Comparison of ENCODE assay signal across 8 mouse cellular contexts in genomic region chr8:83740976-83741741, GRCm38 (mm10). TPM values are rescaled to one million over a fixed set of nuclear protein-coding genes. Genes with fewer than 3 reads are reported as not detected.
A peak's percentile ranks its signal among the peaks of the same experiment; 100 is the strongest.
DNase-seq lines count a peak whose midpoint lies in the region; ATAC-seq and TF ChIP-seq lines count a peak whose summit lies in the region.

TSS of gene Adgre5 (minus strand) at chr8:83741326.

- peak within 1 kb of the TSS; percentile 82 for H3K27ac ChIP-seq in embryonic facial prominence, embryonic 15.5 days (replicated peaks)
- H3K27ac ChIP-seq in heart, embryonic 14.5 days (replicated peaks in 1 of 2; ENCODE audit: control insufficient read depth in 1 of 2, insufficient read depth in 1 of 2, low read depth in 2 of 2, low read length in 2 of 2): peak within 1 kb of the TSS; percentile 20 to 82
- peak within 1 kb of the TSS; percentile 84 for H3K27ac ChIP-seq in kidney, postnatal 0 days

- no peak for DNase-seq in left cerebral cortex, postnatal 14 days (ENCODE audit: low spot score in 2 of 2)
- no peak for DNase-seq in left cerebral cortex, adult 11 months (ENCODE audit: low spot score)
- DNase-seq in kidney, postnatal 0 days (ENCODE audit: low spot score): peak; percentile 83
- peak; percentile 91 to 94 for DNase-seq in lung, postnatal 4 days
- peak; percentile 73 for DNase-seq in skeletal muscle tissue, adult 2 months (ENCODE audit: low read depth, low spot score)
- DNase-seq in c-Kit-positive CD71-positive TER-119-positive erythroid progenitor cells, embryonic 14.5 days (ENCODE audit: low spot score): no peak

- peak within 1 kb of the TSS; percentile 93 for H3K4me2 ChIP-seq in embryonic facial prominence, embryonic 15.5 days (replicated peaks)
- H3K4me2 ChIP-seq in heart, embryonic 14.5 days (ENCODE audit: low read length): peak within 1 kb of the TSS; percentile 95
- peak within 1 kb of the TSS; percentile 89 for H3K4me2 ChIP-seq in kidney, postnatal 0 days (ENCODE audit: low read length)

- intact Hi-C loops in left cerebral cortex, postnatal 14 days (cut with DNase I): no loop called here

- H3K36me3 ChIP-seq in embryonic facial prominence, embryonic 15.5 days: no peaks in the 10 kb centered on the region
- no peaks in the 10 kb centered on the region for H3K36me3 ChIP-seq in heart, embryonic 14.5 days (ENCODE audit: control insufficient read depth, insufficient read depth, low read length)
- no peaks in the 10 kb centered on the region for H3K36me3 ChIP-seq in kidney, postnatal 0 days (ENCODE audit: insufficient read depth, low read length)

- 2% methylated on average over 49 of the region's 56 CpGs for WGBS in embryonic facial prominence, embryonic 15.5 days
- WGBS in heart, embryonic 14.5 days: 2% methylated on average over 51 of the region's 56 CpGs
- 2% methylated on average over 55 of the region's 56 CpGs for WGBS in kidney, postnatal 0 days

- peaks cover 47% of the 10 kb centered on the region for H3K4me1 ChIP-seq in embryonic facial prominence, embryonic 15.5 days
- H3K4me1 ChIP-seq in heart, embryonic 14.5 days (ENCODE audit: control insufficient read depth in 2 of 2, insufficient read depth in 2 of 2, low read length in 2 of 2): peaks cover 16 to 36% of the 10 kb centered on the region in 2 experiments
- peaks cover 25% of the 10 kb centered on the region for H3K4me1 ChIP-seq in kidney, postnatal 0 days (replicated peaks; ENCODE audit: insufficient read depth, low read length)

- no peak for TF ChIP-seq CTCF in kidney, postnatal 0 days (IDR thresholded peaks at IDR 0.05; ENCODE audit: low read depth)

- peak; percentile 64 for ATAC-seq in embryonic facial prominence, embryonic 15.5 days (ENCODE audit: insufficient number of reproducible peaks, low FRiP score, low TSS enrichment, low read depth)
- ATAC-seq in heart, embryonic 14.5 days (ENCODE audit: insufficient number of reproducible peaks, insufficient read depth, low FRiP score, low read depth): peak; percentile 70
- peak; percentile 69 for ATAC-seq in kidney, postnatal 0 days (replicated peaks; ENCODE audit: low FRiP score, low read depth)

- peak within 1 kb of the TSS; percentile 65 for H3K4me3 ChIP-seq in embryonic facial prominence, embryonic 15.5 days (replicated peaks)
- peak within 1 kb of the TSS; percentile 66 to 69 for H3K4me3 ChIP-seq in heart, embryonic 14.5 days (ENCODE audit: control insufficient read depth in 1 of 2, insufficient read depth in 1 of 2, low read depth in 1 of 2, low read length in 2 of 2)
- H3K4me3 ChIP-seq in kidney, postnatal 0 days (replicated peaks; ENCODE audit: low read depth, low read length): peak within 1 kb of the TSS; percentile 65

- peak within 1 kb of the TSS; percentile 68 for H3K9ac ChIP-seq in embryonic facial prominence, embryonic 15.5 days
- H3K9ac ChIP-seq in heart, embryonic 14.5 days (ENCODE audit: low read length): peak within 1 kb of the TSS; percentile 93
- peak within 1 kb of the TSS; percentile 76 for H3K9ac ChIP-seq in kidney, postnatal 0 days (ENCODE audit: low read depth, low read length)

- no peaks in the 10 kb centered on the region for H3K27me3 ChIP-seq in embryonic facial prominence, embryonic 15.5 days
- no peaks in the 10 kb centered on the region for H3K27me3 ChIP-seq in heart, embryonic 14.5 days (ENCODE audit: control insufficient read depth, insufficient read depth, low read length)
- no peaks in the 10 kb centered on the region for H3K27me3 ChIP-seq in kidney, postnatal 0 days (ENCODE audit: insufficient read depth, low read length)

- no peaks in the 10 kb centered on the region for H3K9me3 ChIP-seq in embryonic facial prominence, embryonic 15.5 days (replicated peaks)
- H3K9me3 ChIP-seq in heart, embryonic 14.5 days (ENCODE audit: control insufficient read depth, low read length): peaks cover 3% of the 10 kb centered on the region; the same call in 1 of the 2 replicates
- no peaks in the 10 kb centered on the region for H3K9me3 ChIP-seq in kidney, postnatal 0 days (replicated peaks; ENCODE audit: low read length)

RNA-seq across cellular contexts. Expression of gene Adgre5, which starts in this region (rescaled TPM):
- total RNA-seq in left cerebral cortex, postnatal 14 days (2021): 10 to 100 TPM; 11.2 to 11.8 TPM
- 44.3 and 50.1 TPM in 2 replicates for polyA plus RNA-seq in embryonic facial prominence, embryonic 15.5 days (2015; fragmentation: Nextera tagmentation; extraction: Ambion mirVana)
- polyA plus RNA-seq in heart, embryonic 14.5 days (2014; fragmentation: Nextera tagmentation; extraction: Ambion mirVana): 35.6 and 35.9 TPM in 2 replicates
- 37.8 and 40.8 TPM in 2 replicates for polyA plus RNA-seq in kidney, postnatal 0 days (2015; fragmentation: Nextera tagmentation; extraction: Ambion mirVana)

Comparison
In these comparisons a context has a peak if more than half of its experiments do, and no peak if none do; other contexts are left out.
1. DNase-seq: peak in kidney, postnatal 0 days (single experiment), lung, postnatal 4 days (2 of 2) and skeletal muscle tissue, adult 2 months (single experiment); none in left cerebral cortex, postnatal 14 days (0 of 2), left cerebral cortex, adult 11 months (single experiment) and c-Kit-positive CD71-positive TER-119-positive erythroid progenitor cells, embryonic 14.5 days (single experiment).
2. Peak in every context shown above with its lines, with median percentiles within 50 percentile points of each other: ATAC-seq, H3K27ac ChIP-seq, H3K4me2 ChIP-seq, H3K4me3 ChIP-seq and H3K9ac ChIP-seq.